Mouse (Mus musculus) hindbrain, postnatal 0 days (tissue): ENCODE data around the gene Adcy2. TPM values are rescaled to one million over a fixed set of nuclear protein-coding genes. Genes with fewer than 3 reads are reported as not detected.

Experiments
- ATAC-seq: fragments of 200-750 bp; cut with Nextera tagmentation; 2 replicates; pipeline ENCODE4 v1.8.0; 2017; ENCODE audit warnings: mild to moderate bottlenecking, moderate TSS enrichment, moderate library complexity
- DNase-seq: peaks from one replicate; pipeline ENCODE4 v3.0.0-alpha.2; 2015; ENCODE audit warnings: low spot score
- H3K27ac ChIP-seq: fragments of 300-500 bp; sonication (generic); 2 replicates; pipeline ENCODE4 v1.5.1; 2014; ENCODE audit warnings: mild to moderate bottlenecking
- H3K27me3 ChIP-seq: fragments of 300-500 bp; sonication (generic); 2 replicates; pipeline ENCODE4 v1.6.1; 2014; ENCODE audit warnings: low read length, mixed read lengths; ENCODE audit not compliant: insufficient read depth
- H3K36me3 ChIP-seq: fragments of 300-500 bp; sonication (generic); 2 replicates; pipeline ENCODE4 v1.6.1; 2014; ENCODE audit warnings: low read length, mixed read lengths; ENCODE audit not compliant: insufficient read depth
- H3K4me1 ChIP-seq: fragments of 300-500 bp; sonication (generic); 2 replicates; pipeline ENCODE4 v1.6.1; 2014; ENCODE audit warnings: antibody characterized with exemption, low read length, mixed read lengths; ENCODE audit not compliant: insufficient read depth
- H3K4me2 ChIP-seq: fragments of 300-500 bp; sonication (generic); 2 replicates; pipeline ENCODE4 v1.6.1; 2014; ENCODE audit warnings: low read depth, mild to moderate bottlenecking, low read length, moderate library complexity, mixed read lengths
- H3K4me3 ChIP-seq: fragments of 300-500 bp; sonication (generic); 2 replicates; pipeline ENCODE4 v1.5.1; 2014; ENCODE audit warnings: low read length
- H3K9ac ChIP-seq: fragments of 300-500 bp; sonication (generic); replicated peaks from 2 replicates; pipeline ENCODE4 v1.6.1; 2014; ENCODE audit warnings: mild to moderate bottlenecking, low read length, moderate library complexity, mixed read lengths
- H3K9me3 ChIP-seq: fragments of 300-500 bp; sonication (generic); 2 replicates; pipeline ENCODE4 v1.6.1; 2016; ENCODE audit warnings: low read length, mixed read lengths
- CTCF ChIP-seq: IDR thresholded peaks from 2 replicates; pipeline ENCODE4 v1.5.1; 2016; ENCODE audit warnings: antibody characterized with exemption, control low read depth, low read depth
- WGBS: fragments of 180-500 bp; shearing (Covaris S2); extraction: QIAGEN DNeasy Blood & Tissue Kit; methylation state at CpG from one replicate; pipeline ENCODE4 v1.1.7; 2014; 5-methylcytosine and 5-hydroxymethylcytosine counted together
- polyA plus RNA-seq: library from polyadenylated mRNA; unstranded; fragments of >200 nt; fragmentation: Nextera tagmentation; extraction: Ambion mirVana; gene quantifications from 2 replicates; pipeline ENCODE4 v1.2.1, GENCODE M21; 2015
- total RNA-seq: library from RNA; depleted of rRNA; stranded (reverse); fragments of >200 nt; gene quantifications from 2 replicates; pipeline ENCODE4 v1.2.3, GENCODE M21; 2014

The Adcy2 gene
- total and polyA plus RNA-seq, 2 experiments from 2014 or later = 16.7 to 44.2 TPM

GRCm38 (mm10) chr13:68889929-68890593, 109.3 kb downstream of the Adcy2 start:
- ATAC-seq (no peak), DNase-seq (no peak)
- no peak overlapping the region for H3K4me2 ChIP-seq
- H3K4me3 ChIP-seq = no peak overlapping the region
- 84% methylated on average over 9 of the region's 9 CpGs for WGBS
- no peaks in the 10 kb centered on the region for H3K27me3 ChIP-seq
- H3K9ac ChIP-seq = no peak overlapping the region
- TF ChIP-seq CTCF = no peak
- H3K27ac ChIP-seq = no peak overlapping the region
- H3K9me3 ChIP-seq = no peaks in the 10 kb centered on the region
- H3K4me1 ChIP-seq = no peaks in the 10 kb centered on the region
- H3K36me3 ChIP-seq = no peaks in the 10 kb centered on the region

DNA sequence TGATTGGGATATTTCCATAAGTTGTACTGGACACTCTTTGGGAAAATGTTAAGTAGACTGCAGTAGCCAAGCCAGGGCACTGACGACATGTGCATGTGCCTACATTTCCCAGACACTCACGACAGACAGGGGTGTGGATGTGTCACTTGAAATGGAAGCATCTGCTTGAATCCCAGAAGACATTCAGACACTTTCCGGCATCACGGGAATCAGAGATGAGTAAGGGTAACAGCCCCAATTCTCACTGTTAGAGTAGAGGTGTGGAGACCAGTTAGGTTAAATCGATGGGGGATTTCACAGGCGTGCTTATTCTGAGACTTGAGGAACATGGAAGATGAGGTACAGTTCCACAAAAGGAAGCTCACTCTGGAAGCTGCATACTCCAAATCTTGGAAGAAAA, 130.6 kb downstream of the Adcy2 start:
- no peak overlapping the region for H3K27ac ChIP-seq
- 95% methylated on average over 6 of the region's 6 CpGs for WGBS

GRCm38 (mm10) chr13:68867940-68868655, 131.2 kb downstream of the Adcy2 start:
- Histone ChIP-seq H3K9me3 (no peaks in the 10 kb centered on the region), H3K4me3 (no peak overlapping the region), H3K36me3 (no peaks in the 10 kb centered on the region), H3K27me3 (no peaks in the 10 kb centered on the region), H3K9ac (no peak overlapping the region), H3K4me2 (no peak overlapping the region), H3K27ac (no peak overlapping the region), H3K4me1 (no peaks in the 10 kb centered on the region)
- WGBS = 67% methylated on average over 1 of the region's 1 CpGs
- ATAC-seq (no peak), DNase-seq (no peak)
- no peak for TF ChIP-seq CTCF

More for the DNA sequence above, 130.6 kb downstream of the Adcy2 start:
- Histone ChIP-seq H3K9ac (no peak overlapping the region), H3K36me3 (no peaks in the 10 kb centered on the region), H3K4me1 (no peaks in the 10 kb centered on the region), H3K9me3 (no peaks in the 10 kb centered on the region), H3K4me3 (no peak overlapping the region), H3K4me2 (no peak overlapping the region), H3K27me3 (no peaks in the 10 kb centered on the region)
- ATAC-seq = no peak
- DNase-seq = no peak
- TF ChIP-seq CTCF = no peak

DNA sequence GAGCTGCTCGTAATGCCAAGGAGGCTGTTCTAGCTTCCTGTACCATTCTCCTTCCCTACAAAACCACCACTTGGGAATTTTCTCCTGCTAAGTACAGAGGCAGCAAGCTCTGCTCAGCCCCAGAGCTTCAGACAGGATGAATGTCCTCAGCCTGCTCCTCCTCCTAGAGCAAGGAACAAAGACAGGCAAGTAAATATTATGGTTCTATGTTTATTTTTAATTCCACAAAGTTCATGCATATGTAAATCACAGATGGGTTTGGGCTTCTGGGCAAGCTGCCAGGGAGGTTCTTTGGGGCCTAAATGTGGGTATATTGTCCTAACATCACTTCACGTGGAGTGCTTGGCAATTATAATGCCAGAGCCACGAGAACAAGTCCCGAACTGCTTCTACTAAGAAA, 139.3 kb downstream of the Adcy2 start:
- peak; percentile 30 for DNase-seq

DNA sequence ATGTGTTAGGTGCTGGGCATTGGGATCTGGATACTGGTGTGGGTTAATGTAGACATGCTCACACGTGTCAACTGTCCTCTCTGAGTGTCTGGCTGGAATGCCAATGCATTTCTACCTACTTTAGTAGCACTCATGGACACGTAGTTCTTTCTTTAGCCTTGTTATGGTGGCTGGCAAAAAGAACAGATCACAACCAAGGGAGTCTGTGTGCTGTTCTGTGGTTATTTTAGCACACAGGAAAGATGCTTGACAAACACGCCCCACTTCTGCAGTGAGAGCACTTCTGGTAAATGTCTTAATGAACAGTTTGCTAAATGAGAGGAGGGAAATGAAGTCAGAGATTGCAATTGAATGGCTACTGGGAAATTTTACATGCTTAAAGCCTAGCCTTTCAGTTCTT, 151.1 kb downstream of the Adcy2 start:
- ATAC-seq (no peak), DNase-seq (no peak)
- 73% methylated on average over 3 of the region's 3 CpGs for WGBS
- Histone ChIP-seq H3K9ac (no peak overlapping the region), H3K36me3 (no peaks in the 10 kb centered on the region), H3K4me3 (no peak overlapping the region), H3K27ac (no peak overlapping the region), H3K4me2 (no peak overlapping the region), H3K4me1 (no peaks in the 10 kb centered on the region), H3K9me3 (no peaks in the 10 kb centered on the region), H3K27me3 (no peaks in the 10 kb centered on the region)
- TF ChIP-seq CTCF = no peak

More for the DNA sequence above, 139.3 kb downstream of the Adcy2 start:
- Histone ChIP-seq H3K27me3 (no peaks in the 10 kb centered on the region), H3K36me3 (no peaks in the 10 kb centered on the region), H3K9me3 (no peaks in the 10 kb centered on the region), H3K27ac (no peak overlapping the region), H3K4me2 (no peak overlapping the region), H3K4me3 (no peak overlapping the region), H3K4me1 (no peaks in the 10 kb centered on the region), H3K9ac (no peak overlapping the region)
- ATAC-seq = no peak
- 28% methylated on average over 4 of the region's 4 CpGs for WGBS
- no peak for TF ChIP-seq CTCF

- WGBS = 37% methylated on average over 2 of the region's 2 CpGs
Observed at GRCm38 (mm10) chr13:68839517-68839916, 159.8 kb downstream of the Adcy2 start.

DNA sequence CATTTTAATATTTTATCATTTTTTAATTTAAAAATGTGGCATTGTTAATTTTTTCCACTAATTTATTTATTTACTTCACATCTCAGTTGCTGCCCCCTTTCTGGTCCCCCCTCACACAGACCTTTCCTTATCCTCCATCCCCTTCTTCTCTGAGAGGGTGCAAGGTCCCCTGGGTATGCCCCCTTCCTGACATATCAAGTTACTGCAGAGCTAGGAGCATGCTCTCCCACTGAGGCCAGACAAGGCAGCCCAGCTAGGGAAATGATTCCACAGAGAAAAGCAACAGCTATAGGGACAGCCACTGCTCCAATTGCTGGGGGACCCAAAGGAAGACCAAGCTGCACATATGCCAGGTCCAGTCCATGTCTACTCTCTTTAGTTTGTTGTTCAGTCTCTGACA, 163.2 kb downstream of the Adcy2 start:
- no peaks in the 10 kb centered on the region for H3K9me3 ChIP-seq
- no peak for TF ChIP-seq CTCF

More at GRCm38 (mm10) chr13:68839517-68839916, 159.8 kb downstream of the Adcy2 start:
- Histone ChIP-seq H3K9ac (no peak overlapping the region), H3K27me3 (no peaks in the 10 kb centered on the region), H3K4me3 (no peak overlapping the region), H3K27ac (no peak overlapping the region), H3K9me3 (no peaks in the 10 kb centered on the region), H3K4me2 (no peak overlapping the region), H3K36me3 (no peaks in the 10 kb centered on the region), H3K4me1 (no peaks in the 10 kb centered on the region)
- no peak for DNase-seq
- TF ChIP-seq CTCF = no peak
- no peak for ATAC-seq

More for the DNA sequence above, 163.2 kb downstream of the Adcy2 start:
- no peak for ATAC-seq
- no peak for DNase-seq
- no peak overlapping the region for H3K4me2 ChIP-seq
- no peak overlapping the region for H3K9ac ChIP-seq
- H3K4me3 ChIP-seq = no peak overlapping the region
- no peaks in the 10 kb centered on the region for H3K36me3 ChIP-seq
- no peaks in the 10 kb centered on the region for H3K4me1 ChIP-seq
- no peak overlapping the region for H3K27ac ChIP-seq
- H3K27me3 ChIP-seq = no peaks in the 10 kb centered on the region
